Mouse (Mus musculus): Measurements from ENCODE around the gene Ephx1.

DNA sequence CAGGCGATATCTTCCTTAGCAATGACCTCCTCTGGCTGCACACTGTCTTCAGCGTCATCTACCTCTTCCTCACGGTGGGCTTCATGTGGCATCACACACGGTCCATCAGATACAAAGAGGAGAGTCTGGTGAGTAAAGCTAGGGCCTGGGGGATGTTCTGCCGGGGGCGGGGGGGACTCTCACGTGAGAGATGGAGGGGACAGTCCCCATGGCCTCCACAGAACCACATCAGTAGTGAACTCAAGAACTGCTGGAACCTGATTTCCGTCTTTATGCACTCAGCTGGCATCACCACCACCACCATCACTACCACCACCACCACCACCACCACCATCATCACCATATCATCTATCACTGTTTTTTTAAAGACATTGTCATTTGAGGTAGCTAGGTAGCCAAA is 64.3 kb downstream of the Ephx1 start:
- TF ChIP-seq CTCF (IDR thresholded peaks at IDR 0.05; ENCODE audit: borderline replicate concordance, extremely low read depth, insufficient read depth, insufficient read length) (no peak), POLR2A (IDR thresholded peaks at IDR 0.05; ENCODE audit: borderline replicate concordance, extremely low read depth, insufficient read depth, insufficient read length, poor library complexity, severe bottlenecking) (no peak)
